Mouse (Mus musculus) cortical plate, adult 2 months (tissue): ENCODE data around the gene Paqr5. TPM values are rescaled to one million over a fixed set of nuclear protein-coding genes. Genes with fewer than 3 reads are reported as not detected.
A peak's percentile ranks its signal among the peaks of the same experiment; 100 is the strongest.

Experiments
- H3K27ac ChIP-seq: fragments of 200-500 bp; 2 replicates; pipeline ENCODE4 v1.5.1; 2012; ENCODE audit warnings: low read length, control low read depth, inconsistent platforms; ENCODE audit not compliant: insufficient read depth
- H3K4me1 ChIP-seq: fragments of 200-500 bp; 2 replicates; pipeline ENCODE4 v1.6.1; 2011; ENCODE audit warnings: low read length; ENCODE audit not compliant: control insufficient read depth, insufficient read depth
- H3K4me3 ChIP-seq: fragments of 200-500 bp; 2 replicates; pipeline ENCODE4 v1.5.1; 2011; ENCODE audit warnings: mild to moderate bottlenecking, low read length, control low read depth; ENCODE audit not compliant: insufficient read depth
- CTCF ChIP-seq: fragments of 200-500 bp; IDR thresholded peaks from 2 replicates; pipeline ENCODE4 v1.5.1; 2011; ENCODE audit warnings: mild to moderate bottlenecking, control low read depth, low read length; ENCODE audit not compliant: insufficient read depth; ENCODE audit errors: extremely low read depth
- POLR2A ChIP-seq: fragments of 200-500 bp; IDR thresholded peaks from 2 replicates; pipeline ENCODE4 v1.6.1; 2011; ENCODE audit warnings: mild to moderate bottlenecking, low read length, control low read depth; ENCODE audit not compliant: insufficient read depth; ENCODE audit errors: extremely low read depth
- polyA plus RNA-seq: library from polyadenylated mRNA; depleted of rRNA; stranded (reverse); fragments of >200 nt; gene quantifications from 2 replicates; pipeline ENCODE4 v1.2.3, GENCODE M21; 2012

The Paqr5 gene
- polyA plus RNA-seq, 1 experiment, result 5.5 TPM

- H3K4me1 ChIP-seq, result no peaks in the 10 kb centered on the region
- H3K4me3 ChIP-seq, result no peak overlapping the region
- no peak overlapping the region for H3K27ac ChIP-seq
- TF ChIP-seq POLR2A (no peak), CTCF (no peak)
These were observed 35.9 kb downstream of the Paqr5 start for GRCm38 (mm10) chr9:61990738-61991137.

- Histone ChIP-seq H3K4me3 (no peak overlapping the region), H3K4me1 (peaks cover 1% of the 10 kb centered on the region; the same call in 1 of the 2 replicates), H3K27ac (no peak overlapping the region)
- TF ChIP-seq CTCF (no peak), POLR2A (no peak)
These were observed 40.6 kb downstream of the Paqr5 start for GRCm38 (mm10) chr9:61986055-61986454.

- peaks cover 1% of the 10 kb centered on the region; the same call in 1 of the 2 replicates for H3K4me1 ChIP-seq
- peak; percentile 76 for TF ChIP-seq CTCF
- TF ChIP-seq POLR2A, result no peak
- no peak overlapping the region for H3K27ac ChIP-seq
- H3K4me3 ChIP-seq, result no peak overlapping the region
These were observed 41.3 kb downstream of the Paqr5 start for GRCm38 (mm10) chr9:61985183-61985863.

GRCm38 (mm10) chr9:61982940-61983620 lies 43.6 kb downstream of the Paqr5 start:
- H3K4me1 ChIP-seq, result peaks cover 1% of the 10 kb centered on the region; the same call in 1 of the 2 replicates
- H3K27ac ChIP-seq, result no peak overlapping the region
- TF ChIP-seq CTCF (no peak), POLR2A (no peak)
- no peak overlapping the region for H3K4me3 ChIP-seq

- no peak overlapping the region for H3K27ac ChIP-seq
- peaks cover 1% of the 10 kb centered on the region; the same call in 1 of the 2 replicates for H3K4me1 ChIP-seq
- no peak overlapping the region for H3K4me3 ChIP-seq
- TF ChIP-seq POLR2A (no peak), CTCF (no peak)
These were observed 44.8 kb downstream of the Paqr5 start for GRCm38 (mm10) chr9:61981876-61982275.

- TF ChIP-seq POLR2A (no peak), CTCF (no peak)
- Histone ChIP-seq H3K4me1 (peaks cover under 1% of the 10 kb centered on the region; the same call in 1 of the 2 replicates), H3K27ac (no peak overlapping the region), H3K4me3 (no peak overlapping the region)
These were observed 46.7 kb downstream of the Paqr5 start for GRCm38 (mm10) chr9:61979983-61980382.

- H3K4me3 ChIP-seq, result no peak overlapping the region
- H3K4me1 ChIP-seq, result no peaks in the 10 kb centered on the region
- H3K27ac ChIP-seq, result no peak overlapping the region
- TF ChIP-seq POLR2A (no peak), CTCF (no peak)
These were observed 49.3 kb downstream of the Paqr5 start for GRCm38 (mm10) chr9:61977258-61977945.

- no peak overlapping the region for H3K27ac ChIP-seq
- H3K4me1 ChIP-seq, result no peaks in the 10 kb centered on the region
- H3K4me3 ChIP-seq, result no peak overlapping the region
- TF ChIP-seq CTCF (no peak), POLR2A (no peak)
These were observed 54.6 kb downstream of the Paqr5 start for GRCm38 (mm10) chr9:61972031-61972430.

- no peak for TF ChIP-seq CTCF
- no peak for TF ChIP-seq POLR2A
- Histone ChIP-seq H3K27ac (no peak overlapping the region), H3K4me3 (no peak overlapping the region), H3K4me1 (no peaks in the 10 kb centered on the region)
These were observed 55.6 kb downstream of the Paqr5 start for GRCm38 (mm10) chr9:61971045-61971444.
